21 mouse cellular contexts compared by ENCODE assay signal in the genomic region with DNA sequence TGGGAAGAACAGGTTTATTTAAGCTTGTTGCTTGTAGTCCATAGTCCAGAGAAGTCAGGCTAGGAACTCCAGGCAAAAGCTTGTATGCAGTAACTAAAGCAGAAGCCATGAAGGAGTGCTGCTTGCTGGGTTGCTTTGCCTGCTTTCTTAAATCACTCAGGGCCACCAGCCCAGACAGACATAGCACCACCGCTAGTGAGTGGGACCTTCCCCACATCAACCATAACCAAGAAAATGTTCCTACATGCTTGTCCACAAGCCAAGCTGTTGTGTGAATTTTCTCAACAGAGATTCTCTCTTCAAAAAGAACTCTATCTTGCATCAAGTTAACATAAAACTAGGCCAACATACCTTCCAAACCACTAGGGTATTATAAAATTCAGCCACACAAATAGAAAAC.
"Had no signal": no experiment of that assay in that cellular context is flagged by ENCODE, and none has a peak within 500 bp of the region (broad histone marks: within the 10 kb centered on the region; RNA-seq: fewer than 3 reads in every experiment).

No protein-coding gene starts in this region.

- DNase-seq: forebrain, postnatal 0 days; gastrocnemius, postnatal 14 days; heart, adult 18-20 months; heart, postnatal 10 days; heart, postnatal 4 days; kidney, adult 18-20 months; kidney, adult 8-10 months; kidney, postnatal 10 days; kidney, postnatal 25 days; kidney, postnatal 4 days; liver; liver, embryonic 13.5 days had no signal

- H3K4me3 ChIP-seq: heart, embryonic 10.5 days; heart, embryonic 12.5 days; hindbrain, embryonic 10.5 days; hindbrain, embryonic 12.5 days; intestine, embryonic 15.5 days; layer of hippocampus, adult 2 months; limb, embryonic 10.5 days; limb, embryonic 12.5 days; liver, embryonic 13.5 days had no signal

- H3K27ac ChIP-seq: heart, embryonic 10.5 days; hindbrain, embryonic 10.5 days; hindbrain, embryonic 12.5 days; hindbrain, embryonic 14.5 days; intestine, embryonic 15.5 days; limb, embryonic 10.5 days; limb, embryonic 12.5 days; liver, embryonic 13.5 days had no signal
